Mouse (Mus musculus): Measurements from ENCODE around the gene Lmntd1. TPM values are rescaled to one million over a fixed set of nuclear protein-coding genes. Genes with fewer than 3 reads are reported as not detected.

The Lmntd1 gene
- polyA plus RNA-seq, 1 experiment = 0.14 TPM

DNA sequence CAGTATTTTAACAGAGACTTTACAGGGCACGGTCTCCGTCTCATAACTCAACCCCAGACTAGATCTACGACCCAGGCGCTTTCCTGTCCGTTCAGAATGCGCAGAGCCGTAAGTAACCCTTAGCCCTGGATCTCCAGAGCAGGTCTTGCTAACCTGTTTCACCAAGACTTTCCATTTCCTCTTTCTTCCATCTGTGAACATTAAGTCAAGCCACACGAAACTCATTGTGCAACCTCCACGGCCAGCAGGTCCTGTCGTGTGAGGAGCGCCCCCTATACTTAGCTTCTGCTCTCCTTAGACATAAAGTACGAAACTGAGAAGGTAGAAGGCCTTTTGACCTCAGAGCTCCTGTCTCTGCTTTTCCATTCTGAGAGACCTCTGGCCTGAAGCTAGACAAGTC, 105.3 kb downstream of the Lmntd1 start:
- no peak for DNase-seq (ENCODE audit: low read depth, low spot score)

DNA sequence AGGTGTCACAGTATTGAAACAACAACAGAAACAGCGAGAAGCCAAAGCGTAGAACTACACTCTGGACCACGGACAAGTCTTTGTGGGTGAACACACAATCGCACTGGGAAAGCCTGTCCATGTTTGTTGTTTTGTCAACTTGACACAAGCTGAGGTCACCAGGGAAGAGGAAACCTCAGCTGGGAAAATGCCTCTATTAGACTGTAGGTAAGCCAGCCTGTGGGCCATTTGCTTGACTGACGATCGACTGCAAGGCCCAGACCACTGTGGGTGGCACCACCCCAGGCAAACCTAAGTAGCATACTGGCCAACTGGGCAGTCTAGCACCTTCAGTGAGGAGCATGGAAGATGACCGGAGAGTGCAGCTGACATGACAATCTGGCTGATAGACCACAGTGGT, 112.4 kb downstream of the Lmntd1 start:
- WGBS = 92% methylated on average over 7 of the region's 7 CpGs
- no peak for DNase-seq (ENCODE audit: low read depth, low spot score)

More for the DNA sequence above, 105.3 kb downstream of the Lmntd1 start:
- 69% methylated on average over 12 of the region's 12 CpGs for WGBS

GRCm38 (mm10) chr6:145499574-145500546, 114.3 kb downstream of the Lmntd1 start:
- no peak for DNase-seq (ENCODE audit: low read depth, low spot score)
- whole genome bisulfite sequencing = 67% methylated on average over 19 of the region's 19 CpGs

DNA sequence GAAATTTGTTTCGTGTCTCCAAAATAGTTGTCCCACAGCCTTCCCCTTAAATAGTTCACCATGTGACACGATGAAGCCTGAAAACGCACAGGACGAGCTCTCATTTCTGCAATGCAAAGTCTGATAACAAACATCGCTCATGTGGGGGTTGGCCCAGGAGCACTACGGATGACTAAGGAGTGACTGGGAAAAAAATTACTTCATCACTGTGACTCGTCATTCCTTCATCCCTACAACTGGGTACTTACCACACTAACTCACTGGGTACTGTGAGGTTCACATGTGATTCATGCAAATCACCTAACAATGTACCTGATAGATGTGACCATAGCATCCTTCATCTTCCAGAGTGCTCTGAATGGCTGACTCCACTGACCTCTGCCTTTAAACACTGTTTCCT, 118.4 kb downstream of the Lmntd1 start:
- 83% methylated on average over 7 of the region's 7 CpGs for WGBS
- no peak for DNase-seq (ENCODE audit: low read depth, low spot score)

DNA sequence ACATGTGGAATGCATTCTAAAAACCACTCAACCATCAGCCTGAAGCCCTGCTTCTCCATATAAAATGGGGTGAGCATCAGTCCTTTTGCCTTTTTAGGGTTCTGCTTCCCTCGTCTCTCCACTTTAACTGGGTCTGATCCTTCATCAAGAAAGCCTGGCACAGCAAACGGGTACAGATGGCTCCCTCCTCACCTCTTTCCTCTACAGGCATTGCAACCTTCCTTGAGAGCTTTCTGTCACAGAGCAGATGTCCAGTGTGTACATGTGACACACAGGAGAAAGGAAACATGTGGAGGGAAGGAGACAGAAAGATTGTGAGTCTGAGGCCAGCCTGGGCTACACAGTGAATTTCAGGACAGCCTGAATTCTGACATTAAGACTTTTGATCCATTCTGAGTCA, 125.9 kb downstream of the Lmntd1 start:
- 75% methylated on average over 2 of the region's 2 CpGs for WGBS
- no peak for DNase-seq (ENCODE audit: low read depth, low spot score)

DNA sequence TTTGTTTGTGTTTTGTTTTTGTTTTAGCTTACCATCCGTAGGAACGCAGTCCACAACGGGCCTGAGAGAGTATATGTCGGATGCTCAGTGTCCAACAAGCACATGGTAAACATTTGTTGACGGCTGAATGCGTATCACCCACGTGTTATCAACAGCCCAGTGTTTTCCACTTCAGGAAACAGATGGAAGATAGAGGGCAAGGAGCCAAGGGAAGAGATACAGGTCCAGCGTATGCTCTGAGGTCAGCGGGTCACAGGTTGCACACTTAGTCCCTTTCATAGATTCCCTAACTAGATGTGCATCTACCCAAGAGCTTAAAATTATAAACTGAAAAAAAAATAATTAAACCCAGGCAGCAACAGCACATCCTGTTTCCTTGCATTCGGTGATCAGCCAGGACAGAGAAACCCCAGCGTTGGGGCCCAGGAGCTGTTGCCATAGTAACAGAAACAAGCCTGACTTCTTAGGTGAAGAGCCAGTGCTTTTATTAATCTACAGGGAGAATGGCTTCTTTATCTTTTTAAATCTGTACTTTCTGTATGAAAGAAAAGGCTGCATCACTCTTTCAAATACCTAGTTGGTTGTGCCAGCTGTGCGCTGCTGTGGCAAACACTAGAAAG, 128.0 kb downstream of the Lmntd1 start:
- 58% methylated on average over 12 of the region's 12 CpGs for WGBS

DNA sequence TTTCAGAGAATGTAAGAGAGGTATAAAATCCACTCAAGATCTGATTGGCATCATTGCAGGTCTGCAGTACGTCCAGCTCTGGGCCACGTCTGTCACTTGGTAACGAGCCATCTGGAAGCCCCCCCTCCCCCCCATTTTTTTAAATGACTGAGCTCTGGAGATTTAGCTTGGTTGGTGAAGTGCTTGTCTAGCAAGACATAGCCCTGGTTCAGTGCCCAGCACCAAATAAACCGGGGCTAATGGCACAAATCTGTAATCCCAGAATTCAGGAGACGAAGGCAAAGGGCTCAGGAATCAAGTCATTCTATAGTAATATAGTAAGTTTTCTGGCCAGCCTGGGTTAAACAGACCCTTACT, 130.8 kb downstream of the Lmntd1 start:
- no peak for DNase-seq (ENCODE audit: low read depth, low spot score)
- 81% methylated on average over 5 of the region's 5 CpGs for whole genome bisulfite sequencing

More for the DNA sequence above, 128.0 kb downstream of the Lmntd1 start:
- no peak for DNase-seq (ENCODE audit: low read depth, low spot score)

DNA sequence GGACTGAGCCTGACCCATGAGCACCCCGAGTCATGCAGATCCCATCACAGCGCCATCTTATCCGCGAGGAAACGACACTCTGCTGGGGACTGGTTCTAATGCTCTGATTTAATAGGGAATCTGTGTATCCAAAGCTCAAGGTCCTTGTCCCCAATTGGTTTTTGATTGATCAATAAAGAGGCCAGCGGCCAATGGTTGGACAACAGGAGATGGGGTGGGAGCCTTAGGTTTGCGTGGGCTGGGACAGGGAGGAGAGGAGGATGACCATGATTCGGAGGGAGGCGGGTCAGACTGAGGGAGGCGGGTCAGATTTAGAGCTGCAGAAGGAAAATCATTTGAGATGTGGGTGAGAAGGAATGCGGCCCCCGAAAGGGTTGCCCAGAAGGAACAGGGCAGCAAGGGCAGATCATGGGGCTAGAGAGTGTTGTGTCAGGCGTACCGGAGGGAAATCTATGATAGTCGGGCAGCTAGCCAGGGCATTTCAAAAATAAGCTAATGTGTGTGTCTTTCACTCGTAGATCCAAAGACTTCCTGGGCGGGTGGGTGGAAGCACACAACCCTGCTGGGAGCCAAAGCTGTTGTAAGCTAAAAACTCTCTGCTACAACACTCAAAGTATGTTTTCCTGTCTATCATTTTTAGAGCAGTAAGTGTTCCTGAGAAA, 131.3 kb downstream of the Lmntd1 start:
- DNase-seq (ENCODE audit: low read depth, low spot score) = no peak
- WGBS = 81% methylated on average over 17 of the region's 17 CpGs

DNA sequence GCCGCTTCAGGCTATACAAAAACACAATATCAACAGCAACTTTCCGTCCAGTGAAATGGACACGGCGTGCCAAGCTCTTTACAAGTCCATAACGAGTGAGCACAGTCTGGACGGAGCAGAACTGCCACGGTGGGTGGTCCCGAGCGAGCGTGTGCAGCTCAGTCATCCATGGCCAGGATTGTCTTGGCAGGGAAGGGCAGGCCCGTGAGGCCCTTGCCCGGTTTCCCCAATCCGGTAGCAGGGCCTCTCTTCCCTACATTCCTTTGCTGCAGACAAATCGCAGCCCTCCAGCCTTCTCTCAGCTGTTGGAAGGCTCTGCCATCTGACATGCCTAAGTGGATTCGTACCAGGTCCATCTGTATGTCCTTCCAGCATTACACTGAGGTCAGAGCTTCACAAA, 132.2 kb downstream of the Lmntd1 start:
- 43% methylated on average over 15 of the region's 15 CpGs for WGBS
- no peak for DNase-seq (ENCODE audit: low read depth, low spot score)

GRCm38 (mm10) chr6:145478821-145479271, 135.3 kb downstream of the Lmntd1 start:
- no peak for DNase-seq (ENCODE audit: low read depth, low spot score)

GRCm38 (mm10) chr6:145477367-145477905, 136.7 kb downstream of the Lmntd1 start:
- no peak for DNase-seq (ENCODE audit: low read depth, low spot score)
- 45% methylated on average over 10 of the region's 10 CpGs for WGBS

More at GRCm38 (mm10) chr6:145478821-145479271, 135.3 kb downstream of the Lmntd1 start:
- 63% methylated on average over 4 of the region's 4 CpGs for WGBS

- no peak for DNase-seq (ENCODE audit: low read depth, low spot score)
- WGBS = 62% methylated on average over 11 of the region's 11 CpGs
Measured at GRCm38 (mm10) chr6:145471638-145472247, 142.4 kb downstream of the Lmntd1 start.

- WGBS = 65% methylated on average over 8 of the region's 8 CpGs
- DNase-seq (ENCODE audit: low read depth, low spot score) = no peak
Measured at GRCm38 (mm10) chr6:145469260-145469943, 144.7 kb downstream of the Lmntd1 start.

DNA sequence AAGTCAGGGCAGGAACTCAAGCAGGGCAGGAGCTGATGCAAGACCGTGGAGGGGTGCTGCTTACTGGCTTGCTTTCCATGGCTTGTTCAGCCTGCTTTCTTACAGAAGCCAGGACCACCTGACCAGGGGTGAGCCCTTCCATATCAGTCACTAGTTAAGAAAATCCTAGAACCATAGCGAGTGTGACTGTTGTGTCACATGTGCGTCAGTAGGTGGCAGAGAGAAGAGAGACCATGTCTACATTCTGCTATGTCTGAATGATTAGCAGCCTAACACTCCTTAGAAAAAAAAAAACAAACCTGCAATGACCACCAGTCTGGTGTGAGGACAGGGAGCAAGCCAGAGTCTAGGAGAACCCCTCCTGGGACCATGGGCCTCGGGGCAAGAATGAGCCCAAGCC, 150.1 kb downstream of the Lmntd1 start:
- 83% methylated on average over 4 of the region's 4 CpGs for WGBS
- no peak for DNase-seq (ENCODE audit: low read depth, low spot score)

DNA sequence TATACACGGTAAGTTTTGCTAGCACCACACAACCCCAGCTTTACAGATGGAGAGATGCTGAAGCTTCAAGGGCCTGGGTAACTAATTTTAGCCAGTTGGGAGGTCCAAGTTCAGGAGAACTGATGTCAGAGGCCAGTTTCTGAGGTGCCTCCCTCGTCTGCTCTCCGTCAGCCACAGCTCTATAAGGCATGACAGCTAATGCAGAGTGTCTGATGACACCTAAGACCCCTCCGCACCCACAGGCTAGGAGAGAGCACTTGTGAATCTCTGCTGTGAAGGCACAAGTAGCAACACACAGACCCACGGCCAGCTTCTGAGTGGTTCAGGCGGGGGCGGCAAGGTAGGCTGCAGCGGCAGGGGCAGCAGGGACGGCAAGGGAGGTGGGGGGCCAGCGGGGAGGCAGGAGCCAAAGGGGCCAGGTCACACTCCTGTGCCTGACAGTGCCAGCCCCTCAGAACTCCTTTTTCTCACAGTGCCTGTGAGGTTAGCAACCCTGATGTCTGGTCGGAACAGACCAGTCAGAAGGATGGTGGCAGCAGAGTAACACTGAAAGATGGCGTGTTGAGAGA, 151.4 kb downstream of the Lmntd1 start:
- no peak for DNase-seq (ENCODE audit: low read depth, low spot score)
- 84% methylated on average over 12 of the region's 12 CpGs for WGBS

GRCm38 (mm10) chr6:145457066-145457465, 157.1 kb downstream of the Lmntd1 start:
- 66% methylated on average over 15 of the region's 15 CpGs for WGBS
- no peak for DNase-seq (ENCODE audit: low read depth, low spot score)

DNA sequence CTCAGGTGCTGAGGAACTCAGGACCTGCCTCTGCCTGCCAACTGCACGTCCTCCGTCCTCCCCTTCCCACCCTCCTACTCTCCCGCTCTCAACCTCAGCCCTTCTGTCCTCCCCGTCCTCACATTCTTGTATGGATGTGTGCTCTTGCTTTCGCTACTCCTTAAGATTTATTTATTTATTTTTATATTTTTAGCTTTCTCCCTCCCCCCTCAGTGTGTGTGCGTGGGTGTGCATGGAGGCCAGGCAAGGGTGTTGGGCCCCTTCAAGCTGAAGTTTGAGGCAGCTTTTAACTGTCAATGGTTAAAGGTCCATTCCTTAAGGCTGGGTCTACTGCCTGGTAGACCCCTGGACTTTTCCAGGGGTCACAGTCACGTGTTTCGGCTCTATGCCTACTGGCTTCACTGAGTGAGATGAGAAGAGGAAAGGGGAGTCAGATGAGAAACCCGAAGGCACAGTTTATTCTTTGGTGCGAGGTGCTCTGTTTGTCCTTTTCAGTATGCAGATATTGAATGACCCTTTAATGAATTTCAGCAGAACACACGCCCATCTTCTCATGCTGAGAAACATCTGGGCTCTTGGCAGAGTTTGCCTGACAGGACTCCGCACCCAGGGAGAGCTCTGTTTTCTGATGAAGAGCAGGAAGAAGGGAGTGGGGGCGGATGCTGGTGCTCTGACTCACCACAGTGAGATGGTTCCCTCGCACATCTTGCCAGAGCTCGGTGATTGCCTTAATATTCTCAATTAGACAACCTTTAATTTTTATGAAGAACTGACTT, 163.3 kb downstream of the Lmntd1 start:
- DNase-seq (ENCODE audit: low read depth, low spot score) = no peak
- WGBS = 64% methylated on average over 15 of the region's 15 CpGs

GRCm38 (mm10) chr6:145448361-145448760, 165.8 kb downstream of the Lmntd1 start:
- no peak for DNase-seq (ENCODE audit: low read depth, low spot score)
- WGBS = 19% methylated on average over 2 of the region's 2 CpGs

Measured in large intestine, adult 2 months (tissue).